Mouse (Mus musculus): ENCODE measurements around the gene Gstp1. TPM values are rescaled to one million over a fixed set of nuclear protein-coding genes. Genes with fewer than 3 reads are reported as not detected.

The Gstp1 gene
- polyA plus RNA-seq, 1 experiment from 2014 or later = 387 TPM

DNA sequence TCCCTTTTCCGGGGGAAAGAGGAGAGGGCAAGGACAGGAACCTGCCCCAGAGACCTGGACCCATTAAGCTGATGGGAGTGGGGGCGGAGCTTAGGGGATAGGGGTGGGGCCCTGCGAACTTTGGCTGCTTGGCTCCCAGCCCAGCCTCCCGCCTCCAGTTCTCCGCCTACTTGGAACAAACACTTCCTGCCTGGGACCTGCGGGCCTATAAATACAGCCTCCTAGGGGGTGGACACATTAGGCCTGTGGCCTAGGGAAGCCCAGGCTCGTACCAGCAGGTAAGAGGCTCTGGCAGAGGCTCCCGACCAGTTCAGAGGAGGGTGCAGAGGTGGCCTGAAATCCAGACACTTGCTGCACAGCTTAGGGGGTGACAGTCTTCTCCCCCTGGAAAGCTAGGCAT is 51.5 kb downstream of the Gstp1 start, which contains the start of gene Acy3:
Acy3 (plus strand) TSS at position 237 of the 400 bp plus-strand sequence.
- Histone ChIP-seq H3K27me3 (no peaks in the 10 kb centered on the region), H3K27ac (peak within 1 kb of the TSS; percentile 64), H3K9ac (peak within 1 kb of the TSS; percentile 39; the same call in 1 of the 2 replicates), H3K4me1 (replicated peaks) (peaks cover 27% of the 10 kb centered on the region), H3K4me2 (peak within 1 kb of the TSS; percentile 43), H3K4me3 (peak within 1 kb of the TSS; percentile 3; the same call in 1 of the 2 replicates), H3K9me3 (replicated peaks) (no peaks in the 10 kb centered on the region), H3K36me3 (no peaks in the 10 kb centered on the region)
- ATAC-seq (replicated peaks; ENCODE audit: insufficient number of reproducible peaks, insufficient read depth, low FRiP score, low read depth) = peak; percentile 81
- 16% methylated on average over 8 of the region's 8 CpGs for WGBS

Other genes with a start within 250 kb of the Gstp1 start
- 24.9 and 32.0 TPM in 2 replicates for gene Chka, start 186.2 kb downstream of the Gstp1 start, polyA plus RNA-seq (2015; fragmentation: Nextera tagmentation; extraction: Ambion mirVana)
- gene Tcirg1, start 130.9 kb downstream of the Gstp1 start, polyA plus RNA-seq (2015; fragmentation: Nextera tagmentation; extraction: Ambion mirVana) = 24.9 and 39.6 TPM in 2 replicates
- 371 and 387 TPM in 2 replicates for gene Ndufs8, start 125.2 kb downstream of the Gstp1 start, polyA plus RNA-seq (2015; fragmentation: Nextera tagmentation; extraction: Ambion mirVana)
- 1.6 and 4.0 TPM in 2 replicates for gene Aldh3b1, start 108.2 kb downstream of the Gstp1 start, polyA plus RNA-seq (2015; fragmentation: Nextera tagmentation; extraction: Ambion mirVana)
- 15.0 and 21.8 TPM in 2 replicates for gene Unc93b1, start 102.8 kb downstream of the Gstp1 start, polyA plus RNA-seq (2015; fragmentation: Nextera tagmentation; extraction: Ambion mirVana)
- gene Aldh3b3, start 79.3 kb downstream of the Gstp1 start, polyA plus RNA-seq (2015; fragmentation: Nextera tagmentation; extraction: Ambion mirVana) = not detected in 2 replicates
- gene Aldh3b2, start 65.7 kb downstream of the Gstp1 start, polyA plus RNA-seq (2015; fragmentation: Nextera tagmentation; extraction: Ambion mirVana) = 0.16 and 1.2 TPM in 2 replicates
- 11.3 and 12.9 TPM in 2 replicates for gene Acy3, start 51.4 kb downstream of the Gstp1 start, polyA plus RNA-seq (2015; fragmentation: Nextera tagmentation; extraction: Ambion mirVana)
- gene Tbx10, start 45.2 kb downstream of the Gstp1 start, polyA plus RNA-seq (2015; fragmentation: Nextera tagmentation; extraction: Ambion mirVana) = not detected in 2 replicates
- 53.0 and 55.9 TPM in 2 replicates for gene Nudt8, start 37.4 kb downstream of the Gstp1 start, polyA plus RNA-seq (2015; fragmentation: Nextera tagmentation; extraction: Ambion mirVana)
- 4.5 and 5.4 TPM in 2 replicates for gene Gm49405, start 37.4 kb downstream of the Gstp1 start, polyA plus RNA-seq (2015; fragmentation: Nextera tagmentation; extraction: Ambion mirVana)
- 72.2 and 80.1 TPM in 2 replicates for gene Doc2g, start 34.7 kb downstream of the Gstp1 start, polyA plus RNA-seq (2015; fragmentation: Nextera tagmentation; extraction: Ambion mirVana)
- 513 and 534 TPM in 2 replicates for gene Ndufv1, start 25.2 kb downstream of the Gstp1 start, polyA plus RNA-seq (2015; fragmentation: Nextera tagmentation; extraction: Ambion mirVana)
- 9.2 and 11.1 TPM in 2 replicates for gene Gstp2, start 8.0 kb upstream of the Gstp1 start, polyA plus RNA-seq (2015; fragmentation: Nextera tagmentation; extraction: Ambion mirVana)
- 0.30 and 0.93 TPM in 2 replicates for gene Gstp3, start 21.6 kb upstream of the Gstp1 start, polyA plus RNA-seq (2015; fragmentation: Nextera tagmentation; extraction: Ambion mirVana)
- not detected in 2 replicates for gene Cabp2, start 43.6 kb upstream of the Gstp1 start, polyA plus RNA-seq (2015; fragmentation: Nextera tagmentation; extraction: Ambion mirVana)
- gene Cdk2ap2, start 59.2 kb upstream of the Gstp1 start, polyA plus RNA-seq (2015; fragmentation: Nextera tagmentation; extraction: Ambion mirVana) = 63.6 and 81.7 TPM in 2 replicates
- 17.2 and 26.5 TPM in 2 replicates for gene Pitpnm1, start 62.0 kb upstream of the Gstp1 start, polyA plus RNA-seq (2015; fragmentation: Nextera tagmentation; extraction: Ambion mirVana)
- 78.1 and 92.5 TPM in 2 replicates for gene Aip, start 87.9 kb upstream of the Gstp1 start, polyA plus RNA-seq (2015; fragmentation: Nextera tagmentation; extraction: Ambion mirVana)
- gene Gpr152, start 101.8 kb upstream of the Gstp1 start, polyA plus RNA-seq (2015; fragmentation: Nextera tagmentation; extraction: Ambion mirVana) = 0.04 TPM in 1 of 2 replicates, not detected in the other
- gene Cabp4, start 106.0 kb upstream of the Gstp1 start, polyA plus RNA-seq (2015; fragmentation: Nextera tagmentation; extraction: Ambion mirVana) = not detected in 2 replicates
- 114 and 137 TPM in 2 replicates for gene Coro1b, start 110.6 kb upstream of the Gstp1 start, polyA plus RNA-seq (2015; fragmentation: Nextera tagmentation; extraction: Ambion mirVana)
- 3.6 and 33.8 TPM in 2 replicates for gene Ptprcap, start 115.6 kb upstream of the Gstp1 start, polyA plus RNA-seq (2015; fragmentation: Nextera tagmentation; extraction: Ambion mirVana)
- 42.2 and 46.1 TPM in 2 replicates for gene Rps6kb2, start 125.4 kb upstream of the Gstp1 start, polyA plus RNA-seq (2015; fragmentation: Nextera tagmentation; extraction: Ambion mirVana)
- 12.3 TPM in 2 replicates for gene Carns1, start 137.5 kb upstream of the Gstp1 start, polyA plus RNA-seq (2015; fragmentation: Nextera tagmentation; extraction: Ambion mirVana)
- gene Tbc1d10c, start 153.3 kb upstream of the Gstp1 start, polyA plus RNA-seq (2015; fragmentation: Nextera tagmentation; extraction: Ambion mirVana) = 3.0 and 14.9 TPM in 2 replicates
- 666 and 734 TPM in 2 replicates for gene Ppp1ca, start 154.1 kb upstream of the Gstp1 start, polyA plus RNA-seq (2015; fragmentation: Nextera tagmentation; extraction: Ambion mirVana)
- 17.3 and 24.1 TPM in 2 replicates for gene Rad9a, start 163.7 kb upstream of the Gstp1 start, polyA plus RNA-seq (2015; fragmentation: Nextera tagmentation; extraction: Ambion mirVana)
- 0.96 and 1.9 TPM in 2 replicates for gene Clcf1, start 176.3 kb upstream of the Gstp1 start, polyA plus RNA-seq (2015; fragmentation: Nextera tagmentation; extraction: Ambion mirVana)
- not detected in 2 replicates for gene AC109138.7, start 176.4 kb upstream of the Gstp1 start, polyA plus RNA-seq (2015; fragmentation: Nextera tagmentation; extraction: Ambion mirVana)
- gene Pold4, start 193.9 kb upstream of the Gstp1 start, polyA plus RNA-seq (2015; fragmentation: Nextera tagmentation; extraction: Ambion mirVana) = 17.1 and 24.1 TPM in 2 replicates
- 6.0 and 10.7 TPM in 2 replicates for gene Ssh3, start 231.2 kb upstream of the Gstp1 start, polyA plus RNA-seq (2015; fragmentation: Nextera tagmentation; extraction: Ambion mirVana)
- gene Ankrd13d, start 245.2 kb upstream of the Gstp1 start, polyA plus RNA-seq (2015; fragmentation: Nextera tagmentation; extraction: Ambion mirVana) = 1.1 and 2.7 TPM in 2 replicates